Mouse (Mus musculus) layer of hippocampus, postnatal 10 days (tissue): Measurements from ENCODE around the gene Trpt1. TPM values are rescaled to one million over a fixed set of nuclear protein-coding genes. Genes with fewer than 3 reads are reported as not detected.

ENCODE experiments used
- DNase-seq, 2 experiments: peaks; one replicate each; pipeline ENCODE4 v3.0.0; 2021; ENCODE audit warnings: low spot score in 2 of 2
- total RNA-seq, 2 experiments: library from RNA; stranded (reverse); gene quantifications; 2 replicates each; pipeline ENCODE4 v1.2.3; 2021

Gene Trpt1
- total RNA-seq, 2 experiments from 2014 or later, result 16.9 to 18.2 TPM

DNA sequence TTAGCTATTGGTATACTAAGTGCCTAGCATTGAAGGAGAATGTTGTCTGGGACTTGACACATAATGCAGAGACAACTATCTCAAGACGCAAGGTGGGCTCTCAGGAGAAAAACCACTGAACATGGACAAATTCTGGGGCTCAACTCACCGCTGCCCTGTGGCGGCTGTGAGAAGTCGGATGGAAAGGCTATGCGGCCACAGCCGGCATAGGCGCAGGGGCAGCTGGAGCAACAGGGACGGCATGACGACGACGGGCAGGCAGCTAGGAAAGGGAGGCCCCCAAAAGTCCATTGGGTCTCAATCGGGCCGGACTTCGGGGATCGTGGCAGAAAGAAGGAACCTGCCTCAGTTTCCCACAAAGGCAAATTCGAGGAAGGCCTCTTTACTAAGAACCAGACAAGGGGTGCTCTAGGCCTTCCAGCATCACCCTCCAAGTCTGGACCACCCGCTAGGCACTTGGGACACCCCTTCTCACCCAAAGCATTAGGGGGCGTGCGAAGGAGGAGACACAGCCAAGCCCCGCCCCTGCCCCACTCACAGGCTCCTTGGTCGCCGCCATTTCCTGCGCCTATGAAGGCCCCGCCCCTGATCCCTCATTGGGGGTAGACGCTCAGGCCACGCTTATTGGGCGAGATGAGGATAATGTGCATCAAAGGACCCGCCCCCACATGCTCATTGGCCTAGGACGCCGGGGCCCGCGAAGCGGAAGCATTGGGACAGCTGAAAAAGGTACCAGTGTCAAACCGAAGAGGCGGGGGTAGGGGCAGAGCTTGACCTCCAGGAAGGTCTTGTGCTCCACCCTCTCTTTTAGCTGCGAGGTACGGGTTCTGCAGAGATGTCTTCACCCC, 3.7 kb upstream of the Trpt1 start, which contains the start of gene Dnajc4:
TSS of gene Dnajc4 (minus strand) at position 562 of the 848 bp plus-strand sequence.
- peak; percentile 93 to 95 for DNase-seq

DNA sequence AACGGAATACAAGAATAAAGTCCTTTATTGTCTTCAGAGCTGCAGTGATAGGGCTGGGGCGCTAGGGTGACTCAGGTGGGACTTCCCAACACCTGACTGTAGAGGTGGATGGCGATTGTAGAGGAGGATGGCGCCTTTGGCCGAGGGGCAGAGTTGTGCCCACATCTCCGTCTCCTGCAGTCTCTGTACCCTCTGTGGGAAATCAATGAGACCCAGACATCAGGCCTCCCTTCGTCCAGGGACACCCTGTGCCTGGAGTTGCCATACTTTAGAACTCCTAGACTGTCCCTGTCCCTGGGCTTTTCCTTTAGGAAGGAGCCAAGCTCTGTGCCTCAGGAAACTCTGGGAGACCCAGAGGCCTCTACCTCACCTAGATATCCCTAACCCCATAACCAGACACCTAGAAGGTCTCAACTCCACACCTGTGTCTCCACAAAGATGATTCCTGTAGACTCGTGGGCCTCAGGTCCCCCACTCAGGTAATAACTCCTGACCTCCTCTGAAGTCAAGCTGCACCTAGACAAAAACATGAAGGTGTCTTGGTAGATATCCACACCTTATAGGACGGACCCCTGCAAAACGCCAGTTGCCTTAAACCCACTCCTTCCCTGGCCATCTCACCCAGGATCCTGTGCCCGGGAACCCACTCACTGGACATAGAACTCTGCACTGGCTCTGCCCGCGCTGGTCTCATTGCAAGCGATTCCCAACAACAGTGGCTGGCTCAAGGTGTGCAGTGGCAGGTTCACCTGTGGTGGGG, 2.7 kb upstream of the Trpt1 start:
- no peak for DNase-seq

DNA sequence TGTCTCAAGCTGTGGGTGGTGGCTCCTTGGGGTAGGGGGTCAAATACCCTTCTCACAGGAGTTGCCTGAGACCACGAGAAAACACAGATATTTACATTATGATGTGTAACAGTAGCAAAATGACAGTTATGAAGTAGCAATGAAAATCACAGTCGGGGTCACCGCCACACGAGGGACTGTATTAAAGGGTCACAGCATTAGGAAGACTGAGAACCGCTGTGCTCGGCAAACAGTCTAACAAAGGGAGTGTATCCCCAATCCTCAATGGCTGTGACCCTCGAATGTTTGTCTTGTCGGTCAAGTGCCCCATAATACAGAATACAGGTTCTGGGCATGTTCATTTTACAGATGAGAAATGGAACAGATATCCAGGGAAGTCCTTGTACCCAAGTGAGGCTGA, 1.9 kb upstream of the Trpt1 start:
- DNase-seq, result no peak

DNA sequence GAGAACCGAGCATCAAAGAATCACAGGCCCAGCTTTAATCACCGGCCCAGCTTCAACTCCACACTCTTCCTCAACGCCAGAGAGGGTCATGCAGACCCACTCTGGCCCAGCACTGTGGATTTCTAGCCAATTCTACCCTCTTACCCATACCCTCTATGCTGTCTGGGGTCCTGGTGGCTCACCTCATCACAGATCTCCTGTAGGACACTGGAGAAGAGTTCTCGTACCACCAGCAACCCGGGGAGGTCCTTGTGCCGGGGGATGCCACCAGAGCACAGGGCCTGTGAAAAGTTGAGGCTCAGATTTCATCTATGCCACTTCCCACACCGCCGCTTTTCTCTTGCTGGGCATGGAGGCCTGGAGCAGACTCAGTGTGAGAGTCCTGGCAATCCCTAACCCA, 1.4 kb upstream of the Trpt1 start:
- DNase-seq, result no peak

DNA sequence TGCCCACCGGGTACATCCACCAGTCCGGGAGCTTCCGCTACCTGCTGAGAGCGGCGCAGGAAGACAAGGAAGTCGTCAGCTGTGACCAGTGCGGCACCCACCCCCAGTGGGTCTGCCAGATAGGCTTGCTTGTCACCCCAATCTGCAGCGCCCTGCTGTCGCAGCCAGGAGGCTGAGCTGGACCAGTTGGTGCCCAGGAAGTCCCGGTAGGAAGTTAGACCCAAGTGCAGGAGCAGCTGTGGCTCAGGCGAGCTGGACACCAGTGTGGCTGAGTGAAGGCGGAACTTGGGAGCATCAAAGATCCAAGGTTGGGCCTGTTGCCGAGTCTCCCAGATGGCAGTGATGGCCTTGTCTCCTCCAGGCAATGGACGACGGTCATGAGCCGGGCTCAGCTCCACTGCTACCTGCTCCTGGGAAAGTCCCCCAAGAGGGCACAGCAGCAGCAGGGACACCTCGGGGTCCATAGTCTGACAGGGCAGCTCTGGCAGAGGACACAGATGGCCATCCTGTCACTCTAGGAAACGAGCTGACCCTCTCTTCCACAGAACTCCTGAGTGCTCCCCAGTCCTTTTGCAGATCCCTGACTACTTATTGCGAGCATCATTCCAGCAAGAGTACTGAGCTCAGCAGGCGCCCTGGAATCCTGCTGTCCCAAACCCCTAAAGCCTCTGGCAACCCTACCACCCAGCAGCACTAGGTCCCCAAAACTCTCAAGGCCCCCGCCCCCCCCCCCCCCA, 508 bp upstream of the Trpt1 start:
- DNase-seq, result no peak

DNA sequence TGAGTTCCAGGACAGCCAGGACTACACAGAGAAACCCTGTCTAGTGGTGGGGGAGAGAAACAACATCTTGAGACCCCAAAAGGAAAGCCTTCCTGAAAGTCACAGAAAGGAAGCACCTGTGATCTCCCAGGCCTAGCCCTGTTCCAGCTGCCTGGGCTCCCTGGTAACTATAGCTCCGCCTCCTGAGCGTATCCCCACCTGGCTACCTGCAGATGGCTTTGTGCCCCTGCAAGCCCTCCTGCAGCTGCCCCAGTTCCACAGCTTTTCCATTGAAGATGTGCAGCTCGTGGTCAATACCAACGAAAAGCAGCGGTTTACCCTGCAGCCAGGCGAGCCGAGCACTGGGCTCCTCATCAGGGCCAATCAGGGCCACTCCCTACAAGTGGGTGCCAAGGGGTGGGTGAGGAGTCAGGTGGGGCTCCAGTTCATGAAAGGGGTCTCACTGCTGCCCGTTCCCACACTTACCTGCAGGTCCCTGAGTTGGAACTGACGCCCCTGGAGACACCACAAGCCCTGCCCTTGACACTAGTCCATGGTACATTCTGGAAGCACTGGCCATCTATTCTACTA, 1.9 kb downstream of the Trpt1 start:
- DNase-seq, result no peak

DNA sequence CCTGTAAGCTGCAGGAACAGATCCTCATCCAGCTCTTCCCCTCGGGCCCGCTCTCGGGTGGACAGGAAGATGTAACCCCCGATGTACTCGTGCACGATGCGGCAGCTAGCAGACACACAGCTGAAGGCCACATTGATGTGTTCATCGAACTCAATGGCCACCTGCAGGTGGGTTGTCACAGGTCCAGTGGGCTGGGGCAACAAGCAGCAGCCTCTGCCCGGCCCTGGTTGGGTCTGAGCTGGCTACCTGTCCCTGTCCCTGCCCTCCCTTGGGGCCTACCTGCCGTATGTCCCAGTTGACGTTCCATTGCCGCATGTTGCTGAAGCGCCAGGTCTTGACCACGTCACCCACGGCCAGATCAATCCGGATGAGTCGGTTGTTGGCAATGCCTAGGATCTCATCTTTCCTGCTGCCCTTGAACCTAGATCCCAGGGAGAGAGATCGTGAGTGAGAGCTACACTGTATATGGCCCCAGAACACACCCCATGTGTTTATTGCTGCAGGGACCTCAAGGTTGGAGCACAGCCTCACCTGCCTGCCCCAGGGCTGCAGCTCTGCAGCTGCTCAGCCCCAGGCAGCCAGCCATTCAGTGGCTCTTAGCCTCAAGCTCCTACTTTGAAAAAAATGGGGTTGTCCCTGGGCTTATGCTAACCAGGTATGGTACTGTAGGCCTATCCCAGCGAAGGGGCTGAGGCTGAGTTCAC, 3.6 kb downstream of the Trpt1 start:
- DNase-seq, result no peak

DNA sequence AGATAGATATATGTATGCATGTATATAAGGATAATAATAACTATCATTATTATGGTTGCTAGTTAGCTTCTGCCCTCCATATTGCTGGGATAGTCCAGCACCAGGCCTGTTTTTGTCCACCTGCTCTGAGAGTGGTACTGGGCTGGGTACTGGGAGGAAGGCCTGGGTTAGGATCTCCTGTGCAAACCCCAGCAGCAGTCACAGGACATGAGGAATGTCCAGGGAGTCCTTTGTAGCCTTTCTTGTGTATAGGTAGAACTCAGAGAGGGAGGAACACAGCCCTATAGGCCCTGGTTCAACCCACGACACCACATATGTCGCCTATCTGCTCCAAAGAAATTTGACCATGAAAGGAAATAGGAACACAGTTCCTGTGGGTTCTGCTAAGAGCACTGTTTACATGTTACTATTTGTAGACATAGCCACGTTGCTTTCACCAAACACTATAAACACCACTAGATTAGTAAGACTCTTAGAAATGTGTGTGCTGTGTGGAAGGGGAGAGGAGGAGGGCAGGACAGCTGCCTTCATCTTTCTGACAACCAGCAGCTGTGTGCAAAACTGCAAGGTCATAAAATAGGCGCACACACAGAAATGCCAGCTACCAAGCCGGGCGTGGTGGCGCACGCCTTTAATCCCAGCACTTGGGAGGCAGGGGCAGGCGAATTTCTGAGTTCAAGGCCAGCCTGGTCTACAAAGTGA, 11.1 kb downstream of the Trpt1 start:
- no peak for DNase-seq

DNA sequence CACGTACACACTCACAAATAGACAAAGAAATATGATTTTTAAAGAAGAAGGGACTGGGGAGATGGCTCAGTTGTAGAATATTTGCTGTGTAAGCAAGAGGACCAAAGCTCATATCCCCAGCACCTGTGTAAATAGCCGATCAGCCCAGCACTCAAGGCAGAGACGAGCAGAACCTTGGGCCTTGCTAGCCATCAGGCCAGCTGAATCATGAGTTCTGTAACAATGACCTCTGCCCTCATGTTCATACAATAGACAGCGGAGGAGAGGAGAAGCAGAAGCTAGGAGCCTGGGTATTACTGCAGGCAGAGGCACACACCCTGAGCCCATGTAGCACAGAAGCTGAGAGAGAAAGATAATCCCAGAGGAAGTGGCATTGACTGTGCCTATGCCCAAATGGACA, 16.5 kb downstream of the Trpt1 start:
- DNase-seq, result no peak

DNA sequence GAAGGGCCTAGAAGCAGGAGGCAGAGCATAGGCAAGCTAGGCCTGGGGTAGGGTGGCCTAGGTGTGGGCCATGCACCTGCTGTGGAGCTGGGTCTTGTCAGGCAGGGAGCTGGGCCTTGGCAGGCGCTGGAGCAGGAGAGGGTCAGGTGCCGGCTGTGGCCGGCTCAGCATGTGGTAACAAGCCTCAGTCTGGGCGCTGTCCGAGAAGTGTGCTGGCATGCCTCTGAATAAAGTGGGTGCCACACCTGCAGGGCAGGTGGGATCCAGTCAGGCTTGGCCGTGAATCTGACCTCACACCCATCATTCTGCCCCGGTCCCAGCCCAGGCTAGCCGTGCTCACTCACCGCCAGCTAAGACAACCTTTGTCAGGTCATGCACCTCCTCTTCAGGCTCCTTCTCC, 18.1 kb downstream of the Trpt1 start:
- DNase-seq, result no peak

DNA sequence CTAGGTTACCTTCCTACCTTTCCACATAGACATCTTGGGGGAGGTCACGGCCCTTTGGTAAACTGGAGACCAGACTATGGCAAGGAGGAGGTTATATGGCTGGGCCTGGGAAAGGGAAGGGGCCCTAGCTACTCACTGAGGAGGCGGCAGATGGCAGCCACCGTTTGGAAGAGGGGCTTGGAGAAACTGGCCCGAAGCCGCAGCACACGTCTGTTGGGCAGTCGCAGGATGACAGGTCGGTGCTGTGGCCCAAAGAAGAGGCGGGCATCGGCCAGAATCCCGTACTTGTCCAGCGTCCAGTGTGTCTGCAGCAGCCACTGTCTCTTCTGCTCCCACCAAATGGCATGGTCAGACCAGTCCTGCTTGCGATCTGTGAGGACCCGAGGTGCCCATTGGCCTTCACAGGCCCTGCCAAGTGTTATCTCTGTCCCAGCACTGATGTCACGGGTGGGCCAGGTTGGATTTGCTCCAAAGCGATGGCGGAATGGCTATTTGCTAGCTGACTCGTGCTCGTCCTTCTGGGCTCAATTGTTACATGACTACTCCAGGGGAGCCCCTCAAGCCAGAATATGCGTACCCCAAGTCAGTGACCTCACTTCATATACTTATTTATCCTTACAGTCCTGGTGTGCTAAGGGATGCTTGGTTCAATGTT, 18.7 kb downstream of the Trpt1 start:
- no peak for DNase-seq

DNA sequence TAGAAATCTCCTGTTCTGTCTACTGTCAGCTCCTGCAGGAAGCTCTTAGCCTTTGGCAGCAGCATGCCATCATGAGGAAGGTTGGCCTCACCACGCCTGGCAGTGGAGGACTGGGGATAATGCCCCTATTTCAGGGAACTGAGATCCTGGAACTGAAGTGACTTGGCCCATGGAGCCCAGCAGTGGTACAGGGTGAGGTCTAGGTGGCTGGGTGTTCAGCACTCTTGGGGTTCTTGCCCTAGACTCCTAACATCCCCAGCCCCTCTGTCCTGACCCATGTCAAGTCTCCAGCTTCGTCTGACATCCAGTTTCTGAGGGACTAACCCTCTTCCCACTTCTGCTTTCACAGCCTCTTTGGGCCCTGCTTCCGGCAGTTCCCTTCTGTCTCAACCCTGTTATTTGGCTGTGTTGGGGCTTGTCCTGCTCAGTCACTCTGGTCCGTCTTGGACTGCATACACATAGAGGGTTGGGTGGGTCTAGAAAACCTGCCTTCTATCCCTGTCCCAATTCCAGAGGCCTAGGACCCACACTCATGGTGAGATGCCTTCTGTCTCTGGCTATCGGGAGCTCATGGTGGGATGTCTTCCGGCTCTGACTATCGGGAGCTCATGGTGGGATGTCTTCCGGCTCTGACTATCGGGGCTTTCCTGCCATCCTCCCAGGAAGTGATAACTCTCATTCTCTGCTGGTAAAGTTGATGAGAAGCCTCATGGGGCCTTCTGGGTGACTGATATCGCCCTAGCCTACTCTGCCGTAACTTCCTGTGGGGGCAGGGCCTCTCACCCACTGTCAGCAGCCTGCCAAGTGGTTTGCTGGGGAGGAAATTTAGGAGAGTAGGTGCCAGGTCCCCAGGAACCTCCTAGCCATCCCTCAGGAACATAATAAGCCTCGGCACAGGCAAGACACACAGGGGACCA, 21.9 kb downstream of the Trpt1 start:
- no peak for DNase-seq

DNA sequence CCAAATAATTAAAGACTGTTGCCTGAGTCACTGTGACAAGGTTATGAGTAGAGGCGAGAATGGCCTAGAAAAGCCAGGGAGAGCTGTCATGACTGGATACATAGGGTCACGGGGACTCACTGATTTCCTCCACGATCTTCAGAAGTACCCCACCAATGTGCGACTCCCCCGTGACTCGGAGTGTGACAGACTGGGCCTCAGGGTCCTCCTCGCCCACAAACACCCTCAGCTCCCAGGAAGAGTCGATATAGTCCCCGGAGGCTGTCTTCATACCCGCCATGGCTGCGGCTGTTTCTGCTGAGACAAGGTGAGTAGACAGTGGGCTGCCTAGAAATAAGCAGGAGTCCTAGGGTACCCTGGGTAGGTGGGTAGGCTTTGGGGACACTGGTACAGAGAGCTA, 22.6 kb downstream of the Trpt1 start:
- DNase-seq, result no peak

DNA sequence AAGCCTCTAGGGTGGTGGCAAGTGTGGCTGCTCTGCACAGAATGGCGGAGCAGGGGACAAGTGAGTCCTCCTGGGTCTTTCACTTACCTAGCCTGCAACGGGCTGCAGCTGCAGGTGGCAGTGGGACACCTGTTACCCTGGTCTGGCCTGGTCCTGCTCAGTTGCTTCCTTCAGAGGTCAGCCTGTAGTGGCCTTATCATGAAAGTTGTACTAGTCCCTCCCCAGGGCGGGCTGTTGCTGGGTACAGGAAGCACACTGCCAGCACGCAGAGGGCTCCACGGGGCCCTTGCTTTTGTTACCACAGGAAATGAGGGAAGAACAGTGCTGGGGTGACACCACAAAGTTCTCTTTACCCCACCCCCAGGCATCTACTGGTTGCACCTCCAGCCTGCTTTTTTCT, 23.3 kb downstream of the Trpt1 start, which contains the start of gene Fermt3:
TSS of gene Fermt3 (minus strand) at position 279 of the 400 bp plus-strand sequence.
- no peak for DNase-seq

DNA sequence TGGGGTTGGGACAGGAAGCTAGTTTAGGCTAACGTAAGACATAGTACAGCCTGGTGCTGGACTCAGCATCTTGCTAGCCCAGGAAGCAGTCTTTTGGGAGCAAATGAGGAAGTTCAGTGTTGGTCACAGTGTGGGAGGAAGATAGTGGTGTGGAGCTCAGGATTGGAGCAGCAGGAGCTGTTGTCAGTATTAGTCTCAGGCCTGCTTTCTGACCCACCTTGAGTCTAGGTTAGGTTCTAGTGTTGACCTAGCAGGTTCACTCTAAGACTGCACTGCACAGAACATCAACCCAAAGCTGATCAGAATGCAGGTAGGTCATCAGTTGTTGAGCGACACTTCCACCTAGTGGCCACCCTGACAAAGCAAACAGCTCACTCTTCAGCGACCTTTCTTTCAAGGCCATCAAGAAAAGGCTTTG, 24.3 kb downstream of the Trpt1 start:
- peak; percentile 40 to 49 for DNase-seq

DNA sequence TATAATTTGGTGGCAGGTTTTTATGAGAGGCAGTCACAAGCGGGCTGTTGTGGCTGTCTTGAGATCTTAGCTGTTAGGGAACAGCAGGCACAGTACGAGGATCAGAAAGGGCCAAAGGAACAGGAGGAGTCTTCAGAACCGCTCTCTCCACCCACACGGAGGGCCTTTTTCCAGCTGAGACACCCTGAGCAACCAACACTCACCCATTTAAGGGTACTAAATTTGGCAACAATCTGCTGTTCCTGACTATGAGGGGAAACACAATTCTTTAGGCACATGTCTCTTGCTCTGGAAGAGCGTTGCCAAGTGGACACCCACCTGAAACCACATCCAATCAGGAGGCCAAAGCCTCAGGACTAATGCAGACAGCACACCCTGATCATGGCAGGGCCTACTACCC, 33.6 kb downstream of the Trpt1 start:
- DNase-seq, result no peak

DNA sequence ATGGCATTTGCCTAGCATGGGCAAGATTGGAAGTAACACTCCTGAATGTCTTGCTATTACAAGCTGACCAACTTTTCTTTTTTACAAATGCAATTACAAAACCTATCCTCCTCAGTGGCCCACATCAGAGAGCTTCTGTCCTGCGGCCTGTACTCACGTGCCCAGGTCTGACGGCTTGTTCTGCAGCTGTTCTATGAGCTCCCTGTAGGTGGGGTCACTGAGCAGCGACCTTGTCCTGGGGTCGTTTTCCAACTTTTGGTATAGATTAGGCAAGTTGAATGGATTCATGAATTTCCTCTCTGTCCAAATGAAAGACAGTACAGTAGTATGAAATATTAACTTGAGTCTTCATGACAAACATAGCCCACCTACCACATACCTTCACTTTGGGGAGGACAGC, 38.1 kb downstream of the Trpt1 start:
- DNase-seq, result no peak

DNA sequence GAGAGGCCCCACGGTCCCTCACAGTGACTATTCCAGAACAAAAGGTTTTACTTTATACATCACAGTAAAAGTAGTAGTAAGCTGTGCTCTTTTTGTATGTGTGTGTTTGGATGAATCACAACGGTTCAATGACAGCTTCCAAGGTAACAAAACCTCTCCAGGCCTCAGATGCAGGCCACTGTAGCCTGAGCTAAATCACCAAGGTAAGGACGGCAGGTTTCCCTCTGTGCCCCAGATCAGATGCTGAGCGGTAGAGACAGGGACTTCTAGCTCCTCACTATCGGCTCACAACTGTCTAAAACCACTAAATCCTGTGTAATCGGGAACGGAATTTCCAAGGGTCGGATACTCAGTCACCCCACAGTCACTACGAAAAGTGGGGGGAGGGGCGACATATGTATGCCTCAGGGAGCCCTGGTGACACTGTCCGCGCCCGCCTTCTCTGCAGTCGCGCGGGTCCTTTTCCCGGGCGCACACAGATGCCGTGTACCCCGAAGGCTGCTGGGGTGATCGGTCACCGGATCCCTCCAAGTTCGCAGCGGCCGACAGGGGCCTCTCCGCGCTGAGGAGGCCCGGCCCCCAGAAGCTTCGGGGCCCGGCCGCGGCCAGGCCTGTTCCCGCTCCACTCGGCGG, 43.3 kb downstream of the Trpt1 start:
- DNase-seq, result peak; percentile 62 to 69
